Mouse (Mus musculus) lung, embryonic 16.5 days (tissue): ENCODE data around the gene Zfp709. TPM values are rescaled to one million over a fixed set of nuclear protein-coding genes. Genes with fewer than 3 reads are reported as not detected.
"Not testable (repeated sequence)": the region's sequence is repeated elsewhere in the genome, so short reads cannot be mapped to it uniquely, and the experiment has no call there.

Experiments
- ATAC-seq: fragments of 200-750 bp; cut with Nextera tagmentation; 2 replicates; pipeline ENCODE4 v1.8.0; 2017; ENCODE audit warnings: low read depth, mild to moderate bottlenecking, moderate library complexity
- H3K27ac ChIP-seq: fragments of 300-500 bp; sonication (generic); 2 replicates; pipeline ENCODE4 v1.5.1; 2014; ENCODE audit warnings: mild to moderate bottlenecking, control low read depth, low read length
- H3K27me3 ChIP-seq: fragments of 300-500 bp; sonication (generic); 2 replicates; pipeline ENCODE4 v1.6.1; 2014; ENCODE audit warnings: low read depth, low read length, mixed read lengths; ENCODE audit not compliant: control insufficient read depth, insufficient read depth
- H3K36me3 ChIP-seq: fragments of 300-500 bp; sonication (generic); 2 replicates; pipeline ENCODE4 v1.6.1; 2014; ENCODE audit warnings: low read length; ENCODE audit not compliant: control insufficient read depth, insufficient read depth
- H3K4me1 ChIP-seq: fragments of 300-500 bp; sonication (generic); replicated peaks from 2 replicates; pipeline ENCODE4 v1.6.1; 2014; ENCODE audit warnings: low read length, mixed read lengths; ENCODE audit not compliant: control insufficient read depth, insufficient read depth
- H3K4me2 ChIP-seq: fragments of 300-500 bp; sonication (generic); 2 replicates; pipeline ENCODE4 v1.6.1; 2014; ENCODE audit warnings: low read depth, low read length, control low read depth
- H3K4me3 ChIP-seq: fragments of 300-500 bp; sonication (generic); 2 replicates; pipeline ENCODE4 v1.5.1; 2014; ENCODE audit warnings: mild to moderate bottlenecking, low read length, control low read depth
- H3K9ac ChIP-seq: fragments of 300-500 bp; sonication (generic); 2 replicates; pipeline ENCODE4 v1.6.1; 2014; ENCODE audit warnings: low read length, control low read depth
- H3K9me3 ChIP-seq: fragments of 300-500 bp; sonication (generic); 2 replicates; pipeline ENCODE4 v1.6.1; 2016; ENCODE audit warnings: low read length; ENCODE audit not compliant: control insufficient read depth
- WGBS: fragments of 180-500 bp; shearing (Covaris S2); extraction: QIAGEN DNeasy Blood & Tissue Kit; methylation state at CpG from one replicate; pipeline ENCODE4 v1.1.7; 2014; 5-methylcytosine and 5-hydroxymethylcytosine counted together
- polyA plus RNA-seq: library from polyadenylated mRNA; unstranded; fragments of >200 nt; fragmentation: Nextera tagmentation; extraction: Ambion mirVana; gene quantifications from 2 replicates; pipeline ENCODE4 v1.2.1, GENCODE M21; 2015

The Zfp709 gene
- polyA plus RNA-seq, 1 experiment from 2014 or later = 6.2 TPM

- H3K27me3 ChIP-seq, H3K4me1 ChIP-seq, H3K4me2 ChIP-seq, H3K36me3 ChIP-seq, H3K4me3 ChIP-seq, H3K27ac ChIP-seq, H3K9me3 ChIP-seq, H3K9ac ChIP-seq, ATAC-seq: not testable (repeated sequence)
- 64% methylated on average over 7 of the region's 10 CpGs for WGBS
Measured at GRCm38 (mm10) chr8:71856630-71857328, 25.0 kb upstream of the Zfp709 start.

- not testable (repeated sequence) for H3K27ac ChIP-seq, H3K4me1 ChIP-seq, H3K4me2 ChIP-seq, H3K9me3 ChIP-seq, H3K4me3 ChIP-seq, H3K36me3 ChIP-seq, H3K9ac ChIP-seq, H3K27me3 ChIP-seq
- ATAC-seq = peak; percentile 45; the same call in 1 of the 2 replicates
- 77% methylated on average over 2 of the region's 2 CpGs for WGBS
Measured at GRCm38 (mm10) chr8:71857364-71857763, 24.5 kb upstream of the Zfp709 start.

- not testable (repeated sequence) for H3K36me3 ChIP-seq, H3K9ac ChIP-seq, H3K4me3 ChIP-seq, H3K9me3 ChIP-seq, ATAC-seq, H3K27me3 ChIP-seq, H3K4me2 ChIP-seq, H3K27ac ChIP-seq, H3K4me1 ChIP-seq
- WGBS = 80% methylated on average over 1 of the region's 1 CpGs
Measured at GRCm38 (mm10) chr8:71861551-71861950, 20.3 kb upstream of the Zfp709 start.

DNA sequence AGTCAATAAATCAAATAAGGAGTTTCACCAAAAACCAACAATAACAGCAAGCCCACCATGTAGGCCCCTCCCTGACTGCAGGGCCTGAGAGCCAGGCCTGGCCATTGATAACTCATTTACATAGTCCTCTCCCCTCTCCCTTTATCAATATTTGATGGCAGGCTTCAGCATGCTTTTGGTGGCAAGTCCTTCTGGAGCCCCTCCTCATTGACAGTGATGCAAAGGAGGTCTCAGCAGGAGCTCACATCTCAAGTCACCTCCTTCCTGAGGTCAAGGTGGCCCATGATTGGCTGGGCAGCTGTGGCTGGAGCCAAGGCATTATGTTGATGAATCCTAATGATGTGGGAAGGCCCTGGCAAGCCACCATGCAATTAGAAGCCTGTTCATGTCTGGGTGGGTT, 19.8 kb upstream of the Zfp709 start:
- not testable (repeated sequence) for ATAC-seq, H3K4me2 ChIP-seq, H3K27ac ChIP-seq, H3K9ac ChIP-seq, H3K9me3 ChIP-seq, H3K27me3 ChIP-seq, H3K4me3 ChIP-seq, H3K4me1 ChIP-seq, H3K36me3 ChIP-seq

- WGBS = 47% methylated on average over 11 of the region's 11 CpGs
- not testable (repeated sequence) for H3K9me3 ChIP-seq, ATAC-seq
Measured at GRCm38 (mm10) chr8:71900666-71901065, 18.8 kb downstream of the Zfp709 start.

DNA sequence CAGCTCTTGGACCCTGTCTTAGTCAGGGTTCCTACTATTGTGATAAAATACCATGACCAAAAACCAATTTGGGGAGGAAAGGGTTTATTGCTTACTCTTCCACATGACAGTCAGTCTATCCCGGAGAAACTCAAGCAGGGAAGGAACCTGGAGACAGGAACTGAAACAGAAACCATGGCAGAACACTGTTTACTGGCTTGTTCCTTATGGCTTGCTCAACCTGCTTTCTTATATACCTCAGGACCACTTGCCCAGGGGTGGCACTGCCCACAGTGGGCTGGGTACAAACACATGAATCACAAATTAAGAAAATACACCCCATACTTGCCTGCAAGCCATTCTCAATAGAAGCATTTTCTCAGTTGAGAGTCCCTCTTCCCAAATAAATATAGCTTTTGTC, 21.3 kb downstream of the Zfp709 start:
- not testable (repeated sequence) for H3K9me3 ChIP-seq, H3K4me1 ChIP-seq, H3K27ac ChIP-seq, H3K36me3 ChIP-seq, H3K27me3 ChIP-seq, ATAC-seq, H3K4me3 ChIP-seq, H3K4me2 ChIP-seq, H3K9ac ChIP-seq
- WGBS = 44% methylated on average over 1 of the region's 1 CpGs

More at GRCm38 (mm10) chr8:71900666-71901065, 18.8 kb downstream of the Zfp709 start:
- H3K27ac ChIP-seq, H3K27me3 ChIP-seq, H3K4me2 ChIP-seq, H3K9ac ChIP-seq, H3K36me3 ChIP-seq, H3K4me1 ChIP-seq, H3K4me3 ChIP-seq: not testable (repeated sequence)

DNA sequence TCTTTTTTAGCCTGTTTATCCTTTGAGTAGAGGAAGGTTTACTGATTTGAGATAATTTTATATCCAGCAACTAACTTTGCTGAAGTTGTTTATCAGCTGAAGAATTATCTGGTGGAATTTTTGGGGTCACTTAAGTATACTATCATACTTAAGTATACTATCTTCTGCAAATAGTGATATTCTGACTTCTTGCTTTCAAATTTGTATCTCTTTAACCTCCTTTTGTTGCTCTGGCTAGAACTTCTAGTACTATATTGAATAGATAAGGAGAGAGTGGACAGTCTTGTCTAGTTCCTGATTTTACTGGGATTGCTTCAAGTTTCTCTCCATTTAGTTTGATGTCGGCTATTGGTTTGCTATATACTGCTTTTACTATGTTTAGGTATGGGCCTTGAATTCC, 25.0 kb downstream of the Zfp709 start:
- Histone ChIP-seq H3K4me2 (no peak overlapping the region), H3K27me3 (no peaks in the 10 kb centered on the region), H3K9ac (no peak overlapping the region), H3K9me3 (no peaks in the 10 kb centered on the region), H3K4me3 (no peak overlapping the region), H3K4me1 (no peaks in the 10 kb centered on the region), H3K27ac (no peak overlapping the region), H3K36me3 (no peaks in the 10 kb centered on the region)
- no peak for ATAC-seq
- WGBS = 97% methylated on average over 1 of the region's 1 CpGs

DNA sequence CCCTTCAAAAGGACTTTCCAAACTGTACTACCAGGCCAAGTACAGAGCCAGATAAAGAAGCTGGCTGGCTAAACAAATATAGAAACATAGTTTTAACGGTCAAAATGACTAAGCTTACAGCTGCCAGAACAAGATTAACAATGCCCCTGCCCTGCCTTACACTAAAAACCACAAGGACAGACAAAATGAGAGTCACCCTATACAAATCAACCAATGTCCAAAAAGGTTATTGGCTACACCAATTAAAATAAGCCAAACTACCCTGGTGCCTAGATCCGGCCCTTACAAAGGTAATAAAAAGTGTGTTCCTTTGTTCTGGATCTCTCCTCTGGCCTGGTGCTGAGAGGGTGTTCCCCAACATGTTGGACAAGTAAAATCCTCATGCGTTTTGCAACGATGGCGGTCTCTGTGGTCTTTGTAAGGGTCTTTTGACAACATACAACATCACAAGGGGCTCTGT, 26.0 kb downstream of the Zfp709 start:
- peak overlapping the region; percentile 97 for H3K27ac ChIP-seq
- H3K4me2 ChIP-seq = peak overlapping the region; percentile 59
- H3K9me3 ChIP-seq = no peaks in the 10 kb centered on the region
- H3K4me3 ChIP-seq = peak overlapping the region; percentile 71
- no peak for ATAC-seq
- no peak overlapping the region for H3K9ac ChIP-seq
- no peaks in the 10 kb centered on the region for H3K27me3 ChIP-seq
- no peaks in the 10 kb centered on the region for H3K36me3 ChIP-seq
- no peaks in the 10 kb centered on the region for H3K4me1 ChIP-seq
- 93% methylated on average over 5 of the region's 5 CpGs for WGBS

GRCm38 (mm10) chr8:71908309-71909261, 26.8 kb downstream of the Zfp709 start, which contains the start of the genes Zfp882 and Zfp617:
Zfp882 (plus strand) TSS chr8:71908608.
Zfp617 (plus strand) TSS chr8:71908635.
- peak; percentile 96 for ATAC-seq
- H3K9me3 ChIP-seq = no peaks in the 10 kb centered on the region
- peak within 1 kb of the TSS; percentile 59 for H3K4me2 ChIP-seq
- peak within 1 kb of the TSS; percentile 71 for H3K4me3 ChIP-seq
- no peaks in the 10 kb centered on the region for H3K27me3 ChIP-seq
- peak within 1 kb of the TSS; percentile 90 for H3K9ac ChIP-seq
- H3K36me3 ChIP-seq = no peaks in the 10 kb centered on the region; the same call in 1 of the 2 replicates
- H3K4me1 ChIP-seq = no peaks in the 10 kb centered on the region
- WGBS = 4% methylated on average over 47 of the region's 47 CpGs
- peak within 1 kb of the TSS; percentile 97 for H3K27ac ChIP-seq
